Mouse (Mus musculus) olfactory bulb, adult 2 months (tissue): ENCODE data around the gene Icmt.

ENCODE experiments used
- CTCF ChIP-seq: fragments of 200-500 bp; IDR thresholded peaks from 2 replicates; pipeline ENCODE4 v1.5.1; 2012; ENCODE audit warnings: low read depth, mild to moderate bottlenecking, low read length, moderate library complexity; ENCODE audit not compliant: insufficient read depth
- POLR2A ChIP-seq: fragments of 200-500 bp; IDR thresholded peaks from 2 replicates; pipeline ENCODE4 v1.6.1; 2012; ENCODE audit warnings: mild to moderate bottlenecking, low read depth, low read length, moderate library complexity; ENCODE audit not compliant: insufficient read depth

GRCm38 (mm10) chr4:152273191-152273590, 23.8 kb upstream of the Icmt start:
- TF ChIP-seq CTCF (no peak), POLR2A (no peak)
